Mouse (Mus musculus) lung, embryonic 14.5 days (tissue): ENCODE results near the gene Tanc1. TPM values are rescaled to one million over a fixed set of nuclear protein-coding genes. Genes with fewer than 3 reads are reported as not detected.
A peak's percentile ranks its signal among the peaks of the same experiment; 100 is the strongest.

Source experiments
- ATAC-seq: fragments of 200-750 bp; cut with Nextera tagmentation; 2 replicates; pipeline ENCODE4 v1.8.0; 2017; ENCODE audit warnings: mild to moderate bottlenecking, moderate TSS enrichment, moderate library complexity; ENCODE audit not compliant: insufficient read depth
- DNase-seq: peaks from one replicate; pipeline ENCODE4 v3.0.0-alpha.2; 2015
- H3K27ac ChIP-seq: fragments of 300-500 bp; sonication (generic); 2 replicates; pipeline ENCODE4 v1.5.1; 2014; ENCODE audit warnings: low read depth, mild to moderate bottlenecking, moderate library complexity
- H3K27me3 ChIP-seq: fragments of 300-500 bp; sonication (generic); 2 replicates; pipeline ENCODE4 v1.6.1; 2014; ENCODE audit warnings: low read length, control low read depth; ENCODE audit not compliant: insufficient read depth
- H3K36me3 ChIP-seq: fragments of 300-500 bp; sonication (generic); 2 replicates; pipeline ENCODE4 v1.6.1; 2014; ENCODE audit warnings: control low read depth; ENCODE audit not compliant: insufficient read depth
- H3K4me1 ChIP-seq: fragments of 300-500 bp; sonication (generic); 2 replicates; pipeline ENCODE4 v1.6.1; 2014; ENCODE audit warnings: antibody characterized with exemption, control low read depth; ENCODE audit not compliant: insufficient read depth
- H3K4me2 ChIP-seq: fragments of 300-500 bp; sonication (generic); 2 replicates; pipeline ENCODE4 v1.6.1; 2014; ENCODE audit warnings: mild to moderate bottlenecking
- H3K4me3 ChIP-seq: fragments of 300-500 bp; sonication (generic); 2 replicates; pipeline ENCODE4 v1.5.1; 2014; ENCODE audit warnings: low read depth, low read length
- H3K9ac ChIP-seq: fragments of 300-500 bp; sonication (generic); 2 replicates; pipeline ENCODE4 v1.6.1; 2014
- H3K9me3 ChIP-seq: fragments of 300-500 bp; sonication (generic); 2 replicates; pipeline ENCODE4 v1.6.1; 2016; ENCODE audit warnings: low read depth, low read length, control low read depth
- CTCF ChIP-seq: IDR thresholded peaks from 2 replicates; pipeline ENCODE4 v1.5.1; 2016; ENCODE audit warnings: antibody characterized with exemption, low read depth
- WGBS: fragments of 180-500 bp; shearing (Covaris S2); extraction: QIAGEN DNeasy Blood & Tissue Kit; methylation state at CpG from one replicate; pipeline ENCODE4 v1.1.7; 2014; 5-methylcytosine and 5-hydroxymethylcytosine counted together
- polyA plus RNA-seq: library from polyadenylated mRNA; unstranded; fragments of >200 nt; fragmentation: Nextera tagmentation; extraction: Ambion mirVana; gene quantifications from 2 replicates; pipeline ENCODE4 v1.2.1, GENCODE M21; 2014

Gene Tanc1
- polyA plus RNA-seq, 1 experiment from 2014 or later = 31.0 TPM

DNA sequence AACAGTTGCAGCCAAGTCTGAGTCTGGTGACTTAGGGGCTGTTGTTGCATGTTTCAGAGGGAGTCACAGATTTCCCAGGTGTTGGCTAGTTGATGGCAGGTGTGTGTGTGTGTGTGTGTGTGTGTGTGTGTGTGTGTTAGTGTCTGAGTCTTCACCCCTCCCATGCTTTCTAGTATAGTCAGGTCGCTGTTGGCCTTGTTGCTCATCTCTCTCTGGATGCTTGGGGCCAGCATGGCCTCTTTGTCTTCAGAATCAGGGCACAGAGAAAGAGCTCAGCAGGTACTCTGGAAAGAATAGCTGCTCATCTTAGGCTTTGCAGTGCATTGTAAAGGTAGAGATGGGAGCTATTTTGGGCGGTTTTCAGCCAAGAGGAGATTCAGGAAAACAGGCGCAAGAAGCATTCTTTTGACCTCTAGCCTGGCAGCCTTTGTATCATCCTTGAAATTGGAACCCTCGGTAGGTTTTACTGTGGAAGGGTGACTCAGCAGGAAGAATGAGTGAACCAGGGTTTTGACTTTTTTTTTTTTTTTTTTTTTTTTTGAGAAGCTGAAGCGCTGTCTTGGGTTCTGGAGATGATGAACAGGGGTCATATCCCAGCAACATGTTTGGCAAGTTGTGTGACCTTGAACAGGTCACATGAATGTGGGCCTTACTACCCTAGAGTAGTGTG is 22.1 kb downstream of the Tanc1 start:
- no peak for ATAC-seq
- H3K27me3 ChIP-seq = no peaks in the 10 kb centered on the region
- TF ChIP-seq CTCF = no peak
- H3K4me2 ChIP-seq = no peak overlapping the region
- no peaks in the 10 kb centered on the region for H3K9me3 ChIP-seq
- no peak for DNase-seq
- 67% methylated on average over 5 of the region's 5 CpGs for WGBS
- peaks cover 11% of the 10 kb centered on the region for H3K4me1 ChIP-seq
- H3K27ac ChIP-seq = no peak overlapping the region
- H3K36me3 ChIP-seq = no peaks in the 10 kb centered on the region
- H3K9ac ChIP-seq = no peak overlapping the region
- H3K4me3 ChIP-seq = no peak overlapping the region

- no peak overlapping the region for H3K9ac ChIP-seq
- no peak overlapping the region for H3K27ac ChIP-seq
- DNase-seq (no peak), ATAC-seq (peak; percentile 24; the same call in 1 of the 2 replicates)
- H3K9me3 ChIP-seq = no peaks in the 10 kb centered on the region
- H3K4me1 ChIP-seq = no peaks in the 10 kb centered on the region
- H3K4me3 ChIP-seq = no peak overlapping the region
- TF ChIP-seq CTCF = no peak
- no peaks in the 10 kb centered on the region for H3K36me3 ChIP-seq
- 91% methylated on average over 18 of the region's 18 CpGs for WGBS
- H3K4me2 ChIP-seq = no peak overlapping the region
- H3K27me3 ChIP-seq = no peaks in the 10 kb centered on the region
Observed at GRCm38 (mm10) chr2:59637040-59637785, 25.4 kb downstream of the Tanc1 start.

DNA sequence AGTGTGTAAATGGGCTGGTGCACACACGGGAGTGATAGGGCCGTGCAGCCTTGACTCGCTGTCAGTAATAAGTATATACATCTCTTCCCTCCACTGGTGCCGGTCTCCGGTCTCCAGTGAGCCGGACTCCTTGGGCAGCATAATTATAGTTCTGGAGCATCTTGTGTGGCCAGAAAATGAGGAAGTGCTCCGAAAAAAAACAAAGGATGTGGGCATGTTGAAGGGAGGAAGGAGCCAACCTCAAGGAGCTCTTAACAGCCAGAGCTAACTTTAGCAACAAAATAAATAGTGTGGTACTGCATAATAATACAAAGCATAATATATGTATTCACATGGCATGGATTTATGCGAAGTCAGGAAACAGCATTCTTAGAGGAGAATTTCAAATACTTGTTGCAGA is 30.9 kb downstream of the Tanc1 start:
- ATAC-seq = no peak
- no peak for TF ChIP-seq CTCF
- 63% methylated on average over 8 of the region's 8 CpGs for WGBS
- no peaks in the 10 kb centered on the region for H3K9me3 ChIP-seq
- no peaks in the 10 kb centered on the region for H3K36me3 ChIP-seq
- no peaks in the 10 kb centered on the region for H3K4me1 ChIP-seq
- H3K4me3 ChIP-seq = no peak overlapping the region
- no peak overlapping the region for H3K27ac ChIP-seq
- no peaks in the 10 kb centered on the region for H3K27me3 ChIP-seq
- no peak overlapping the region for H3K4me2 ChIP-seq
- DNase-seq = no peak
- no peak overlapping the region for H3K9ac ChIP-seq

GRCm38 (mm10) chr2:59644816-59645215 is 33.0 kb downstream of the Tanc1 start:
- H3K27ac ChIP-seq = no peak overlapping the region; the same call in 1 of the 2 replicates
- H3K36me3 ChIP-seq = peaks cover 4% of the 10 kb centered on the region; the same call in 1 of the 2 replicates
- ATAC-seq (0 out of 2 replicates have a peak, but pooled peaks have one; percentile 40), DNase-seq (peak; percentile 50)
- H3K4me1 ChIP-seq = no peaks in the 10 kb centered on the region
- H3K27me3 ChIP-seq = no peaks in the 10 kb centered on the region
- H3K9me3 ChIP-seq = no peaks in the 10 kb centered on the region
- WGBS = 37% methylated on average over 5 of the region's 5 CpGs
- no peak overlapping the region for H3K4me3 ChIP-seq
- no peak overlapping the region for H3K4me2 ChIP-seq
- no peak for TF ChIP-seq CTCF
- no peak overlapping the region for H3K9ac ChIP-seq

GRCm38 (mm10) chr2:59645515-59645914 is 33.7 kb downstream of the Tanc1 start:
- TF ChIP-seq CTCF = no peak
- no peak overlapping the region for H3K4me3 ChIP-seq
- H3K27ac ChIP-seq = no peak overlapping the region
- H3K27me3 ChIP-seq = no peaks in the 10 kb centered on the region
- no peaks in the 10 kb centered on the region for H3K4me1 ChIP-seq
- no peak overlapping the region for H3K4me2 ChIP-seq
- DNase-seq (no peak), ATAC-seq (no peak)
- no peak overlapping the region for H3K9ac ChIP-seq
- H3K36me3 ChIP-seq = peaks cover 4% of the 10 kb centered on the region; the same call in 1 of the 2 replicates
- 63% methylated on average over 3 of the region's 3 CpGs for whole genome bisulfite sequencing
- H3K9me3 ChIP-seq = no peaks in the 10 kb centered on the region

DNA sequence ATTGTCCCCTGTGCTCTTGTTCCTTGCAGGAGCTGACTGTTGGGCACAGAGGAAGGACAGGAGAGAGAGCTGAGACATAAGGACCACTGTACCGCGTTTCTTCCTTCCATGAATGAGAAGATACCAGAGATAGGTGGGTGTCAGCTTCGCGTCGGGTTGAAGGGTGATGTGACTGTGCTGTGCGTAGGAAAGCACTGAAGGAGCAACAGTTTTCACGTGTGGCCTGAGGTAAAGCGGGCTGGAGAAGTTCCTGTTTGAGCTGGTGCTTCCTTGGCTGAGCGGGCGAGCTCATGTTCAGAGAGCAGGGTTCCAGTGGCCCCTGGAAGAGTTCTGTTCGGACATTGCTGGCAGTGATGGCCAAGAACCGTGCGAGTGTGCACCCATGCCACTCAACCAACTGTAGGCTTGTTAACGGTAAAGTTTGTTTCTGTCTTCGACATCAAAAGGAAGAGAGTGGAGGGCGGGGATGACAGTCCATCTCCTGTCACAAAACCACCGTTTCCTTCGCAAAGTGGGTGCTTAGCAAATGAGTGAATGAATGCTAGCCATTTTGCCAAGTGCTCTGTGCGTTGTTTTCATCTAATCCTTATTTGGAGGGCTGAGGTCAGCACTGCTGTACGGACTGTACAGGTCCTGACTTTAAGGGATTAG is 35.0 kb downstream of the Tanc1 start:
- ATAC-seq = no peak
- no peak overlapping the region for H3K4me2 ChIP-seq
- no peak overlapping the region for H3K27ac ChIP-seq
- 69% methylated on average over 20 of the region's 20 CpGs for WGBS
- no peaks in the 10 kb centered on the region for H3K9me3 ChIP-seq
- DNase-seq = no peak
- no peak overlapping the region for H3K4me3 ChIP-seq
- H3K4me1 ChIP-seq = no peaks in the 10 kb centered on the region
- peaks cover 4% of the 10 kb centered on the region; the same call in 1 of the 2 replicates for H3K36me3 ChIP-seq
- no peak overlapping the region for H3K9ac ChIP-seq
- no peak for TF ChIP-seq CTCF
- no peaks in the 10 kb centered on the region for H3K27me3 ChIP-seq

DNA sequence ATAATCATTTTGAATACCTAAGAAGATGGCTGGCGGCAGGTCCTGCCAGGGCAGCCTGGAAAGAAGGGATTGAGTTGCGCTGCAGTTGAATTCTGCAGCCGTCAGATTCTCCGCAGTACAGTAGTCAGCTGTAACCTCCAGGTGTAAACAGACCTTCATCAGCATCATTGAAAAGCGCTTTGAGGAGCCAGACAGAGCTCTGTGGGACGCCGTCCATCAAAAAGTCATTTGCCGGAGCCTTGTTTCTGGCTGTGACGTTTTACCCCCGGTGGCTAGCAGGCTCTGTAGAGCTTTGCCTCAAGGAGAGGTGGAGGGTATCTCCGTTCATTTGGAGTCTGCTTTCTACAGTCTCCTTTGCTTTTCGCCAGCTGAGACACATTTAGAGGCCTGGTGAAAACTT is 36.6 kb downstream of the Tanc1 start:
- ATAC-seq (no peak), DNase-seq (no peak)
- WGBS = 42% methylated on average over 12 of the region's 12 CpGs
- Histone ChIP-seq H3K27me3 (no peaks in the 10 kb centered on the region), H3K36me3 (peaks cover 4% of the 10 kb centered on the region; the same call in 1 of the 2 replicates), H3K4me2 (no peak overlapping the region), H3K9ac (no peak overlapping the region), H3K9me3 (no peaks in the 10 kb centered on the region), H3K4me3 (no peak overlapping the region), H3K27ac (no peak overlapping the region), H3K4me1 (no peaks in the 10 kb centered on the region)
- TF ChIP-seq CTCF = no peak
